Mouse (Mus musculus): Measurements from ENCODE around the gene Rdh8. TPM values are rescaled to one million over a fixed set of nuclear protein-coding genes. Genes with fewer than 3 reads are reported as not detected.

Gene Rdh8
- polyA plus RNA-seq (2015; fragmentation: Nextera tagmentation; extraction: Ambion mirVana), result not detected in 2 replicates

GRCm38 (mm10) chr9:20818236-20818635, at the start of gene Rdh8:
Gene Rdh8, plus strand, starts transcription at chr9:20818503.

GRCm38 (mm10) chr9:20814521-20815272, 3.6 kb upstream of the Rdh8 start, which contains the start of gene Col5a3:
Gene Col5a3, minus strand, starts transcription at chr9:20815067.

GRCm38 (mm10) chr9:20868448-20869001, 50.2 kb downstream of the Rdh8 start, which contains the start of gene A230050P20Rik:
Gene A230050P20Rik, plus strand, starts transcription at chr9:20868642.

Other genes with a start within 250 kb of the Rdh8 start
- gene Zfp846, start 237.2 kb upstream of the Rdh8 start, polyA plus RNA-seq (2015; fragmentation: Nextera tagmentation; extraction: Ambion mirVana), result 5.5 and 7.1 TPM in 2 replicates
- 264 and 297 TPM in 2 replicates for gene Ubl5, start 175.6 kb upstream of the Rdh8 start, polyA plus RNA-seq (2015; fragmentation: Nextera tagmentation; extraction: Ambion mirVana)
- 13.1 and 13.8 TPM in 2 replicates for gene Fbxl12, start 173.7 kb upstream of the Rdh8 start, polyA plus RNA-seq (2015; fragmentation: Nextera tagmentation; extraction: Ambion mirVana)
- 30.5 and 31.7 TPM in 2 replicates for gene Pin1, start 166.4 kb upstream of the Rdh8 start, polyA plus RNA-seq (2015; fragmentation: Nextera tagmentation; extraction: Ambion mirVana)
- gene Olfm2, start 72.2 kb upstream of the Rdh8 start, polyA plus RNA-seq (2015; fragmentation: Nextera tagmentation; extraction: Ambion mirVana), result 1.0 and 1.9 TPM in 2 replicates
- 32.7 and 37.9 TPM in 2 replicates for gene Col5a3, start 3.4 kb upstream of the Rdh8 start, polyA plus RNA-seq (2015; fragmentation: Nextera tagmentation; extraction: Ambion mirVana)
- gene A230050P20Rik, start 50.1 kb downstream of the Rdh8 start, polyA plus RNA-seq (2015; fragmentation: Nextera tagmentation; extraction: Ambion mirVana), result 5.3 and 6.4 TPM in 2 replicates
- 4.1 and 4.4 TPM in 2 replicates for gene Angptl6, start 61.2 kb downstream of the Rdh8 start, polyA plus RNA-seq (2015; fragmentation: Nextera tagmentation; extraction: Ambion mirVana)
- gene Ppan, start 69.7 kb downstream of the Rdh8 start, polyA plus RNA-seq (2015; fragmentation: Nextera tagmentation; extraction: Ambion mirVana), result 27.7 and 28.3 TPM in 2 replicates
- gene Eif3g, start 80.1 kb downstream of the Rdh8 start, polyA plus RNA-seq (2015; fragmentation: Nextera tagmentation; extraction: Ambion mirVana), result 205 and 214 TPM in 2 replicates
- 12.7 and 13.9 TPM in 2 replicates for gene Dnmt1, start 141.4 kb downstream of the Rdh8 start, polyA plus RNA-seq (2015; fragmentation: Nextera tagmentation; extraction: Ambion mirVana)
- 14.7 and 17.5 TPM in 2 replicates for gene S1pr2, start 158.3 kb downstream of the Rdh8 start, polyA plus RNA-seq (2015; fragmentation: Nextera tagmentation; extraction: Ambion mirVana)
- gene Mrpl4, start 184.2 kb downstream of the Rdh8 start, polyA plus RNA-seq (2015; fragmentation: Nextera tagmentation; extraction: Ambion mirVana), result 100 and 101 TPM in 2 replicates
- gene Icam1, start 197.5 kb downstream of the Rdh8 start, polyA plus RNA-seq (2015; fragmentation: Nextera tagmentation; extraction: Ambion mirVana), result 5.1 and 7.8 TPM in 2 replicates
- gene Icam4, start 210.9 kb downstream of the Rdh8 start, polyA plus RNA-seq (2015; fragmentation: Nextera tagmentation; extraction: Ambion mirVana), result 0.26 and 0.32 TPM in 2 replicates
- gene Icam5, start 213.6 kb downstream of the Rdh8 start, polyA plus RNA-seq (2015; fragmentation: Nextera tagmentation; extraction: Ambion mirVana), result 0.06 and 0.10 TPM in 2 replicates
- 0.54 TPM in 1 of 2 replicates, not detected in the other for gene Zglp1, start 248.6 kb downstream of the Rdh8 start, polyA plus RNA-seq (2015; fragmentation: Nextera tagmentation; extraction: Ambion mirVana)

Data from skeletal muscle tissue, postnatal 0 days (tissue).